Mouse (Mus musculus): ENCODE results near the gene Nsf. TPM values are rescaled to one million over a fixed set of nuclear protein-coding genes. Genes with fewer than 3 reads are reported as not detected.
A peak's percentile ranks its signal among the peaks of the same experiment; 100 is the strongest.

Nsf gene
- total RNA-seq (2015) (44.8 and 50.0 TPM in 2 replicates), total RNA-seq (2017) (49.3 and 51.1 TPM in 2 replicates)

DNA sequence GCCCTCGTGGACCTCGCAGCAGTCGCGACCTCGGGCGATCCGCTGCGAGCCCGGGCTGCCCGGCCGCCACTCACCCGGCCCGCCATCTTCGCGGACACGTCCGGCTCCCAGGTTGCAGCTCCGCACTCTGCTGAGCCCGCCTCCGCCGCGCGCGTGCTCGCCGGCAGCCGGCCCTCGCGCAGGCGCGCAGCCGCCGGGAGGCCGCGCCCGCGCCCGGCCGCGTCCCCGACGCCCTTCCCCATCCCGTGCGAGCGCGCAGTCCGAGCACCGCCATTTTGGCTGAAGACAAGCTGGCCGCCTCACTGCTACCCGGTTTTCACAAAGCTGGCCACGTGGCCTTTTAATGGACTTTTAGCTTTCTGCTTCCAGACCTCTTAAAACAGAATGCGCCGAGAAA lies at the start of gene Nsf:
TSS of gene Nsf (minus strand) at position 161 of the 397 bp plus-strand sequence.
- ATAC-seq (ENCODE audit: poor library complexity, severe bottlenecking) = peak; percentile 93

DNA sequence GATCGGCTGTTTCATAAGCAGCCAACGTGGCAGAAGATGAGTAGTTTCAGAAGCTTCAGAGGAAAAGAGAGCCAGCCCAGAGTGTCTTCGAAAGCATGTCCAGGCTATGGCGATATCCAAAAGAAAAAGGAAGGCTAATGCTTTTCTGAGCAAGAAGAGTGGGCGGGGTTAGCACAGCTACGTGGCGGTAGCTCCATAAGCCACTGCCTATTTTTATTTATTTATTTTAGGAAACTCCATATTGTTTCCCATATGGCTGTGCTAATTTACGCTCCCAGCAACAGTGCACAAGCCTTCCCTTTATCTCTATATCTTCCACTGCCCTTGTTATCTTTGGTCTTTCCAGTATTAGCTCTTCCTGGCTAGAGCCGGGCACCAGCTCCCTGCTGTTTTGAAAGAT lies 49.5 kb upstream of the Nsf start:
- no peak for ATAC-seq (ENCODE audit: poor library complexity, severe bottlenecking)

DNA sequence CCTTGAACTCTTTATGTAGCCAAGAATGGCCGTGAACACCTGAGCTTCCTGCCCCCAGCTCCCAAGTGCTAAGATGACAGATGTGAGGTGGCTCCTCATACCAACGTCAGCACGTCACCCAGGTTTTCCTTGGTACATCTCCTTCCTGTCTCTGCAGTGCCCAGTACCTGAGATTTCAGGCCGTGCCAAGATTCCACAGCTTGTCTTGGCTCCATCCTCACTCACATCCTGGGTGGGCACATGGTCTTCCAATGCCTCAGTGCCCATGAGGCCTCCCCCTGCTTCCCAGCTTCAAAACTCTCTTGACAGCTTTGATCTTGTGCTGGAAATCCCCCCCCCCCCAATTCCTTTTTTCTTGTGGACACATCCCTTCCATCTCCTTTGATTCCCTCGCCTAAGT lies 48.3 kb upstream of the Nsf start:
- no peak for ATAC-seq (ENCODE audit: poor library complexity, severe bottlenecking)

DNA sequence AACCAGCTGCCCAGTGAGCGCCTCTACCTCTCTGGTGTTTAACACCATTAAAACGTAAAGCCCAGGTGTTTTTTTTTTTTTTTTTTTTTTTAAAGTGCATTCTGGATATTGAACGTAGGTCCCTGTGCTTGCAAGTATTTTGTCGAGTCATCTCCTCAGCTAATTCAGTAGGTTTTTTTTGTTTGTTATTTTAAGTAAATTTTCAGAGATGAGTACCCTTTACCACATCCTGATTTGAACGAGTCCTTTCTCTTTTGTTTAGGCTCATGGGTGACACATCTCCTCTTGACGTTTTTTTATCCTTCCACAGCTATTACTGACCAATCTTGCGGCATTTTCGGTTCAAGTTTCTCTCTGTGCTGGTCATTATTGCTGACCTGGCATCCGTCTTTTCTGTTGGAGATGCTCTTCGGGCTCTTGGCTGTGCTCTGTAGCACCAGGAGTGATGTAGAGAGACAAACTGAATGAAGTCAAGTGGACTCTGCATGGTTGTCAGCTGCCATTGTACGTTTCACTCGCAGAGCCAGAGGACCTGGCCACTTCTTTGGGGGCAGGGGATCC lies 47.6 kb upstream of the Nsf start:
- ATAC-seq (ENCODE audit: poor library complexity, severe bottlenecking) = peak; percentile 13; the same call in 1 of the 2 replicates

DNA sequence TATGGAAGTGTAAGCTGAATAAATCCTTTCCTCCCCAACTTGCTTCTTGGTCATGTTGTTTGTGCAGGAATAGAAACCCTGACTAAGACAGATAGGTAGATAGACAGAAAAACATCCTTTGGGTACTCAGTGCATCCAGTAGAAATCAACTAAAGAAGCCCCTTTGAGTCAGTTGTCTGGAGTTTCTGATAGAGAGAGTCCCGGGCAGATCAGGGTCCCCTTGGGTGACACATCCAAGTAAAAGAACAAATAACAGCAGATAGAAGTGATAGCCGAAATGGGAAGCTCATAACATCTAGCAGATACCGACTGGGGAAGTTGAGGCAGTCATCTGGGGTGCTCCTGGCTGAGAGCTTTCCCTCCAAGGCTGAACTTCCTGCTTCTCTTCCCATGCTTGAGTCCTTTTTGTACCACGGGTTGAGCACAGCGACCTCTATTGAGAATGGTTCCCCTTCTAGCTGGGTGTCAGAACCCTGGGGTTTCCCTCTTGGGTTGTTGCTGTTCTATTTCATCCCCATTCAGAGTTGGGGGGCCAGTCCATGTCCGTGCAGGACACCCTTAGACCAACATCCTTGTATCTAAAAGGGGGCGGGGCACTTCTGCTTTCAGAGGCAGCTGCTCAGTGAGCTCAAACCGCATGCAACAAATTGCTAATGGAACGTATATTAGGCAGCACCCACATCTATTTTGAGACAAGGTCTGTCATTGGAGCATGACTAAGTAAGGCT lies 47.0 kb upstream of the Nsf start:
- ATAC-seq (ENCODE audit: poor library complexity, severe bottlenecking) = peak; percentile 79

DNA sequence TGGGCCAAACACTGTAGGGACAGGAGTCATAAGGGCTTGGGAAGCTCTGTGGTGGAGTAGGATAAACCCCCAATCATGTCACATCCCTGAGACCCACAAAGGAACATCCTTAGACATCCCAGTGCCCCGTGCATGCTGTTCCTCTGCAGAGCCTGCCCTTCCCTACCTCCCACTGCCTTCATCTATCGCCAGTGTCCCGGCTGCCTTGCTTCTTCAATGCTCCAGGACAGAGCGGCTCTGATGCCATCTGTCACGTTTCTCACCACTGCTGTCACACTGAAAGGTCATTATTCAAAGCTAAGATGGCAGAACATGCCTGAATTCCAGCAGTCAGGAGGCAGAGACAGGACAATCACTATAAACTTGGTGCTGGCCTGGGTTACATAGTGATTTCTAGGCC lies 44.9 kb upstream of the Nsf start:
- no peak for ATAC-seq (ENCODE audit: poor library complexity, severe bottlenecking)

DNA sequence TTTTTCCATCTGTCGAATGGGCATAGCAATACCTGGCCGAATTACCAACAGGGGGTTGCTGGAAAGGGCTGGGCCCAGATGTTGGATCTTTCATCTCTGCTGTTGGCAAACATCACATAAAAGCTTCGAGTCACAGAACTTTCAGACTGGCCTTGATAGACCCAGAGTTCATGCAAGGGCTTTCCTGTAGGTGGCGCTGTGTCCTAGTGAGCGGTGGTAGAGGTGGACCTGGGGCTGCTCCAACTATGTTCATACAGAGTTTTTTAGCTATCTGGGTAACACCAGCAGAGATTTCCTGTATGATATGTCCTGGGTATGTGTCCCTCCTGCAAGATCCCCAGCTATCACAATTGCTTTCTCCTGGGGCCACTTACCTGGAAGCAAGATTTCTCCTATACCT lies 43.5 kb upstream of the Nsf start:
- peak; percentile 26 for ATAC-seq (ENCODE audit: poor library complexity, severe bottlenecking)

DNA sequence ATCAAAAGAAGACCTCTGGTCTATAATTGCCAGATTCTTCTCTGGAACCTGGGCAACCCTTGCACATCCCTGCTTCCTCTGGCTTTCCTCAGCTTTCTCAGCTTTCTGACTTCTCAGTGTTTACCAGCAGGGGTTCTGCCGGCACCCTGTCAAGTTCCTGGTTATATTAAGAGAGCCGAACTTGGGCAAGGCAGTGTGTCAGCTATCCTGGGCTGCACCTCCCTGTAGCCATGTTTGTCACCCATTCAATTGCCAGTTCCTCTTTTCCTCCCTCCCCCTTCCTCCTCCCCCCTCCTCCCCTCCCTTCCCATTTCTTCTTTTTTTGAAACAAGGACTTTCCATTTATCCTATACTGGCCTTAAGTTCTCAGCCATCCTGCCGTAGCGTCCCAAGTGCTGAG lies 38.8 kb upstream of the Nsf start:
- peak; percentile 85 for ATAC-seq (ENCODE audit: poor library complexity, severe bottlenecking)

DNA sequence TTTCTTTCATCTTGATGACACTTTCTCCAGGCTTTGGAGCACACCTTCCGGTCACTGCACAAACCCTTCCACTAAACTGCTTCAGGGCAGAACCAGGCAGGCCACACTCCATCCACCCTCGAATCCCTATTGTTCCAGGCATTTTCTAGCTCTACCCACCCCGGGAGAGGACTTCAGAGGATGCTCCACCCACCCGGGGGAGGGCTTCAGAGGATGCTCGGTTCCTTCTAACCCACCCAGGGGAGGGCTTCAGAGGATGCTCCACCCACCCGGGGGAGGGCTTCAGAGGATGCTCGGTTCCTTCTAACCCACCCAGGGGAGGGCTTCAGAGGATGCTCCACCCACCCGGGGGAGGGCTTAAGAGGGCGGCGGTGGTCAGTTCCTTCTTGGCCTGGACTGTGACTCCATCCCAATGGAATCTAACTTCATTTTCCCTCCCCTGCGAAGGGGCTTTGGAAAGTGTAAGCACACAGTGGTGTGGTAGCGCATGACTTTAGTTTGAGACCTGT lies 36.2 kb upstream of the Nsf start:
- peak; percentile 58 for ATAC-seq (ENCODE audit: poor library complexity, severe bottlenecking)

DNA sequence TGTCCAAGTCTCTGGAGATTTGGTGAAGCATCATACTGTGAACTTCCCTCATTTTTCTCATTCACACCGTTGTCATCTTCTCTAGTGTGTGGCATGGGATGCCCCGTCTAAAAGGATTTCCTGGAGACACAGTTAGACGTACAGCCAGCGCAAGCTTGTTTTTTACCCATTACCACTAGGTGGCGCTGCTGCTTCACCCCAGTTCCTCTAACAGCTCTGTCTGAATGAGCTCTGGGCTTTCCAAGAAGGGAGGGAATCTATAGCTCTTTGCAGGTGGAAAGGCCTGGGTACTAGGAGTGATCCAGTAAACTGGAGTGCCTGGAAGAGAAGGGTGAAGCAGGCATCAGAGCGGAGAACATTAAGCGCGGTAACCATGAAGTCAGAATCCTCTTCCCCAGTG lies 33.6 kb upstream of the Nsf start:
- peak; percentile 51 for ATAC-seq (ENCODE audit: poor library complexity, severe bottlenecking)

DNA sequence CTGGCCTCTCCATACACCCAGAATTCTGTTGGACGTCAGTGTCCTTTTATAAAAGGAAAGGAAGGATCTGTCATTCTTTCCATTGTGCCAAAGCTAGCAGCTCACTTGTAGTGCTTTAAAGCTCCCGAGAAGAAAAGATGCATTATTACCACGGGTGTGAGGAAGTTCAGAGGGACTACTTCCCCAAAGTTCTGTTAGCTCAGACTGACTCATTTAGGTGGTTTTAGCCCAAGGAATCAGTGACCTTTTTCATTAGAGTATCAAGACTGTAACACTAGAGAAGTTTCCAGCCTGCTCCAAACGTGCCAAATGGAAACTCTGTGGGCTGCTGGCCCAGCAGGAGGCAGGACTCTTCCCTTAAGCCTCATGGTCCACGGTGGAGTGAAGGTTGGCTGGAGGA lies 30.2 kb upstream of the Nsf start:
- ATAC-seq (ENCODE audit: poor library complexity, severe bottlenecking) = peak; percentile 66

DNA sequence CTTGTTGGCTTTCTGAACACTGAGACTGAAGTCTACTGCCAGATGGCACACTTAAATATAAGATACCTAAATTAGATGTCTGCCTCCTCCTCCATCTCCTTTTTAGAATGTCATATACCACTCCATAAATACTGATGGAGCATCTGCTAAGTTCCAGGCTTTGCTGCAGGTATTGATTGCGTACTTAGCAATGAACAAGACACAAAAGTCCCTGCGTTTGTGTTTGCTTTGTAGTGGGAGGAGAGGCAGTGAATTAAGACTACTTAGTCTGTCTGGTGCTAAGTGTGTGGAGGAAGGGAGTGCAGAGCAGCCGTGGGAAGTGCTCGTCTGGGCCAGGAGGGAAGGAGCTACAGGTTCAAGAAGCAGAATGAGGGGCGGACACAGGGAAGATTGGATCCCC lies 28.0 kb upstream of the Nsf start:
- no peak for ATAC-seq (ENCODE audit: poor library complexity, severe bottlenecking)

DNA sequence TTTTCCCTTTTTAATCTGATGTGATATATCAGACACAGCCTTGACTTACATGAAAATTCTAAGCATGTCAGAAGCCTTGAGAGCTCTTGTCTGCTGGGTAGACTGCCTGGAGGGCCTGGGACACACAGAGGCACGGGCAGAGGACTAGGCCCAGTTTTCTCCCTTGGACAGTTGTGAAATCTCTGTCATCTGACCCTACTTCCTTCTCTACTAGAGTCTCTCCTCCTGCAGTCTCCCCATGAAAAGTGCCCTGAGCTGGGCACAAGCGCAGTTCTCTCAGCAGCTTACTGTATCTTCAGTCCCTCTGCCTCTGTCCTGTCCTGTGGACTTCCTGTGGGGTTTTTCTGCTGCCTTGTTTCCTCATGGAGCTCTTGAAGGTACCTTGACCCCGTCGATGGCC lies 25.5 kb upstream of the Nsf start:
- peak; percentile 79 for ATAC-seq (ENCODE audit: poor library complexity, severe bottlenecking)

DNA sequence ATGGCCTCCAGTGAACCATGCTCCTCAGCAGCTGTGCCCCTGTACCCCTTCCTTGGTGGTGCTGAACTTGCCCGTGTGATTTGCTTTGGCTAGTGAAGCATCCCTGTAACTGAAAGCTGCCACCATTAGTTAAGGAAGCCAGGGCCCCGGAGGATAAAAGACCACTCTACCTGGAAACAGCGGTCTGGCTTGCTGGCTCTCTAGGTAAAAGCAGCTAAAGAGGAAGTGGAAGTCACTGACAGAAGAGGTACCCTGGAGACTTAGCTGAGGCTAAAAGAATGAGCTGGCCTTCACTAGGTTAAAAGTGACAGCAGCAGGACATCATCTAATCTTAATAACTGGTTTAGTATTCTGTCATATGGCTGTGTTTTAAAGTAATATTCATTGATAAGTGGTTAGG lies 17.0 kb upstream of the Nsf start:
- no peak for ATAC-seq (ENCODE audit: poor library complexity, severe bottlenecking)

DNA sequence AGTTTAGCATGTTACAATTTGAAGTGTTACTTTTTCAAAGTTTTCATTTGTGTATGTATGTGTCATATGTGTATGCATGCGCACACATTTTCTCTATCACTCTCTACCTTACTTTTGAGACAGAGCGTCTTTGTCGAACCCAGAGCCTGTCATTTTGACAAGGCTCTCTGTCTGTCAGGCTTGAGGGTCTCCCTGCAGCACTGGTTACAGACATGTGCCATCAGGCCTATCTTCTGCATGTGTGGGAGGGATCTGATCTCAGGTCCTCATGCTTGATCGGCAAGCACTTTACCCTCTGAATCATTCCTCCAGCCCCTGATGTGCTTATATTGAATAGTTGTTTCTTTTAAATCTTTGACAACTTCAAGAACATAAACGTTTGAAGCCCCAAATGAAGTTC lies 15.4 kb upstream of the Nsf start:
- no peak for ATAC-seq (ENCODE audit: poor library complexity, severe bottlenecking)

DNA sequence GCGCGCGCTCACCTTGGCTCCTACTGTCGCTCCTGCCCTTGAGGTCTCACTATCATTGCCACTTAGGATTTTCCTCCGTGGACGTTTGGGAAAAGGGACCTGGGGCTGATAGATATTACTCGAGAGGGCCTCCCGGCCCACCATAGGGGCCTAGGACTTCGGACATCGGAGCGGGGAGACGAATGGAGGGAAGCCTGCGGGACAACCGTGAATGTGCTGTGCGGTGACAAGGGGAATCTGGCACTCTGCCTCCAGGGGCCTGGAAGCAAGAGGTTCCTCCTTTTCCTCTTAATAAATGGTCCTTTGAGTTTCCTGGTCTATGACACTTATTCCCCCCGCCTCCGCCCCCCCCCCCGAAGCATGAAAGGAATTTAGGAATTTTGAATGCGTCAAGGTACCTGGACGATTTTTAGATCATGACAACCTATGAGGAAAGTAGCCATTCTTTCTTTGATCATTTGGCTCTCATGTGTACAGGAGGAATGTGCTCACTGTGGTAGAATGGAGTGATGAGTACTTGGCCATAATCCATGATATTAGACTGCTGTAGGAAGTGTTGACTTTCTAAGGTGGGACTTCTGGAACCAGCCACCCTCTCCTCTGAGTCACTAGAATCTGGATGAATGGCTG lies 13.4 kb upstream of the Nsf start:
- ATAC-seq (ENCODE audit: poor library complexity, severe bottlenecking) = no peak

DNA sequence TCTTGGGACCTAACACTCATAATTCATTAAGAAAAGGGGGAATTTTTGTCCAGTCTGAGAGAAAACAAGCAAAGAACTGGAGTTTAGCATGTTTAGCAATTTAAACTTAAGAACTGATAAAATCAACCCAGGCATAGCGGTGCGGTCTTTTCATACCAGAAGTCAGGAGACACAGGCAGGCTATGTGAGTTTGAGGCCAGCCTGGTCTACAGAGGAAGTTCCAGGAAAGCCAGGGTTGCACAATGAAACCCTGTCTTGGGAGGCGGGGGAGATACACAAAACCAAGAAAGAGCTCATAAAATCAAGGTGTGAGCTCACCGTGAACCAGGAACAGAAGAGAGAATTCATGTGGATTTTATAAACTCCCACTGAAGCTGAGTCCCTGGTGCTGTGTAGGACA lies 3.0 kb upstream of the Nsf start:
- ATAC-seq (ENCODE audit: poor library complexity, severe bottlenecking) = no peak

DNA sequence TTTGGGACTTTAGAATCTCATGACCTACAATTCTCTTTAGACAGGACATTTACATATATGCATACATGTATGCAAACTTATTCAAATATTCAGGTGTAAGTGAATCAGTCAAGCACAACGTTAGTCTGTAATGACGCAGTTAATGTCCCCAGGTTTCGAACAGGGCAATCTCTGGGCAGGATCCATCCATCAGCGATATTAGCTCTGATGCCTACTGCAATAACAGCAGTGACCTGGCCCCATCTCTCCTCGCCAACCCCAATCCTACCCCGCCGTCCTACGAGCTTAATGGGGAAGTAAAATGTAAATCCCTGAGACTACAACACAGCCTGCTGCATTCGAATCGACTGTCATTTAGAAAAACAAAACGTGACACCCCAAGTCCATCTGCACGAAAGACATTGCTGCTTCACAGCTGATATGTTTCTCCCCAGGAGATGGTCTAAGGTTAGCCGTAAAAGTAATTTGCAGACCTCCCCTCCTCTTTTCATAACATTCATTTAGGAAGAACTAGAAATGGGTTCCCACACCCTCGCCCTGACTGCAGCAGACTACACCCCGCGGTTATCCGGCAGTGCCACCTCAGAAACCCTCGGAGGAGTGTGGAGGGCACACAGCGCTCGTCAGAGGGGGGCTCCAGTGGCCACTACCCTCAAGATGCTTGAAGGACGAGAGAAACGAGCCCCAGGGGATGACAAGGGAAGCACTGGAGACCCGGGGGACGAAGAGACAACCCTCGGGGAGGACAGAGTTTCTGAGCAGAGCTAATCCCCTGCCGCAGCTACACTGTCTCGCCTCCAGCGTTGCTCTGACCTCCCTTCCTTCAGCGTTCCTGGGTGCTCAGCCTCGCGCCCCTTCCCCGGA lies 592 bp downstream of the Nsf start:
- peak; percentile 39 for ATAC-seq (ENCODE audit: poor library complexity, severe bottlenecking)

DNA sequence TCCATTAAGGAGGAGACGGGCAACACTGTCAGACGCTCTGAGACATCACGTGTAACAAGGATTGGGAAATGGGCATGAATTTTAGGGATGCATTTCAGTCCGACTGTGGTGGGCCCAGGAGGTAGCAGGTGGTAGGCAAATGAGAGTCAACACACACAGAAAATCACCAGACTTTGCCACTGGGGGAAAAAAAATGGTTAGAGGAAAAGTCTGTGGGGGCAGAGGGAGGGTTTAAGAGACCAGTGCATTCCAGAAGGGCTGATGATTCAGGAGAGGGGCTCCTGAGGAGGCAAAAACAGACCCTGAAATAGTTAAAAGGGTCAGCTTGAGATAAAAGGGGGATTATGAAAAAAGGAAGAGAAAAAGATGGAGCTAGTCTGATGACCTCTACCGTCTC lies 1.2 kb downstream of the Nsf start:
- ATAC-seq (ENCODE audit: poor library complexity, severe bottlenecking) = no peak

DNA sequence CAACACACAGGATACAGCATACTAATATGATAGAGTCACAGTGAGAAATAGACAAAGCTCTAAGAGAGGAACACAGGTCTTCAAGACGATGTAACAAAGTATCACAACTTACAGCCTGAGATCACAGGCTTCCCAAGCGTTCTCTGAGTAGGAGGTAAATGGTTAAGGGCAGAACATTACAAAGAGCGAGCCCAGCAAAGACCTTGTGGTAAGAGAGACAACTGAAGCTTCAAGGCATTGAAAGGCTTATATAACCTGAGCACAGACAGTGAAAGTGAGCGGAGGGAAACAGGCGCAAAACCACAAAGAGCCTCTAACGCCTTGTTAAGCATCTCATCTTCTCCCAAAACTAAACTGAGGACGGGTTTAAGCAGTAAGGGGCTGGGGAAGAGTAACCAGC lies 2.8 kb downstream of the Nsf start:
- no peak for ATAC-seq (ENCODE audit: poor library complexity, severe bottlenecking)

DNA sequence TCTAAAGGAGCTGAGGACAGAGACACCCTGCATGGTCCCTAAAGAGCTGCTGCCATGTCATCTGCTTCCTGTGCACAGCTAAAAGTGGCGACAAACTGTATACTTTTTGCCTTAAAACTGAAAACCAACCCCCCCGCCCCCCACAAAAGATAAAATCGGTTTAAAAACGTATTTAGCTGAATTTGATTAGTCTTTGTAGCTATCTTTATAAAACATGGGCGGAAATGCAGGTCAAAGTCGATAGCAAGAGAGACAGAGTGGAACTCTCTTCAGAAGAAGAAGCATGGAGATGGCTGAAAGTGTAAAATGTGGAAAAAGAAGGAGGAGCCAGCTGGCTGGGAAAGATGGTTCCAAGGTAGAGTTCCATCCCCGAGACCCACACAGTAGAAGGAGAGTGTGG lies 4.9 kb downstream of the Nsf start:
- ATAC-seq (ENCODE audit: poor library complexity, severe bottlenecking) = no peak
